Mouse (Mus musculus) hindbrain, embryonic 11.5 days (tissue): ENCODE measurements around the gene Pnmal2. TPM values are rescaled to one million over a fixed set of nuclear protein-coding genes. Genes with fewer than 3 reads are reported as not detected.

ENCODE experiments used
- ATAC-seq: fragments of 200-750 bp; cut with Nextera tagmentation; 2 replicates; pipeline ENCODE4 v1.8.0; 2017; ENCODE audit warnings: mild to moderate bottlenecking, moderate TSS enrichment, moderate library complexity; ENCODE audit not compliant: low FRiP score
- DNase-seq: peaks from one replicate; pipeline ENCODE4 v3.0.0-alpha.2; 2015; ENCODE audit warnings: low spot score
- H3K27ac ChIP-seq: fragments of 300-500 bp; sonication (generic); 2 replicates; pipeline ENCODE4 v1.5.1; 2014; ENCODE audit warnings: mild to moderate bottlenecking, low read depth, low read length
- H3K27me3 ChIP-seq: fragments of 300-500 bp; sonication (generic); 2 replicates; pipeline ENCODE4 v1.6.1; 2014; ENCODE audit warnings: mild to moderate bottlenecking, low read length, moderate library complexity, mixed read lengths; ENCODE audit not compliant: control insufficient read depth, insufficient read depth
- H3K36me3 ChIP-seq: fragments of 300-500 bp; sonication (generic); 2 replicates; pipeline ENCODE4 v1.6.1; 2014; ENCODE audit warnings: mild to moderate bottlenecking, low read length, moderate library complexity, mixed read lengths; ENCODE audit not compliant: control insufficient read depth, insufficient read depth
- H3K4me1 ChIP-seq: fragments of 300-500 bp; sonication (generic); replicated peaks from 2 replicates; pipeline ENCODE4 v1.6.1; 2014; ENCODE audit warnings: low read length, mixed read lengths; ENCODE audit not compliant: control insufficient read depth, insufficient read depth
- H3K4me2 ChIP-seq: fragments of 300-500 bp; sonication (generic); replicated peaks from 2 replicates; pipeline ENCODE4 v1.6.1; 2014; ENCODE audit warnings: mild to moderate bottlenecking, low read depth, low read length
- H3K4me3 ChIP-seq: fragments of 300-500 bp; sonication (generic); 2 replicates; pipeline ENCODE4 v1.5.1; 2014; ENCODE audit warnings: low read depth, low read length
- H3K9ac ChIP-seq: fragments of 300-500 bp; sonication (generic); 2 replicates; pipeline ENCODE4 v1.6.1; 2014; ENCODE audit warnings: low read depth, low read length
- H3K9me3 ChIP-seq: fragments of 300-500 bp; sonication (generic); 2 replicates; pipeline ENCODE4 v1.6.1; 2016; ENCODE audit warnings: low read length; ENCODE audit not compliant: control insufficient read depth
- WGBS: fragments of 180-500 bp; shearing (Covaris S2); extraction: QIAGEN DNeasy Blood & Tissue Kit; methylation state at CpG from one replicate; pipeline ENCODE4 v1.1.7; 2014; 5-methylcytosine and 5-hydroxymethylcytosine counted together
- polyA plus RNA-seq: library from polyadenylated mRNA; unstranded; fragments of >200 nt; fragmentation: Nextera tagmentation; extraction: Ambion mirVana; gene quantifications from 2 replicates; pipeline ENCODE4 v1.2.1, GENCODE M21; 2014

Pnmal2 gene
- polyA plus RNA-seq, 1 experiment from 2014 or later = 11.0 TPM

GRCm38 (mm10) chr7:16978173-16978572 lies 33.7 kb downstream of the Pnmal2 start:
- no peak overlapping the region for H3K27ac ChIP-seq
- no peaks in the 10 kb centered on the region for H3K9me3 ChIP-seq
- no peaks in the 10 kb centered on the region for H3K36me3 ChIP-seq
- H3K4me2 ChIP-seq = no peak overlapping the region
- no peak overlapping the region for H3K9ac ChIP-seq
- DNase-seq = no peak
- 0 out of 2 replicates have a peak, but pooled peaks cover 3% of the 10 kb centered on the region for H3K4me1 ChIP-seq
- H3K27me3 ChIP-seq = no peaks in the 10 kb centered on the region
- no peak overlapping the region for H3K4me3 ChIP-seq
- ATAC-seq = no peak
- WGBS = 72% methylated on average over 6 of the region's 6 CpGs

GRCm38 (mm10) chr7:16978593-16978992 lies 34.1 kb downstream of the Pnmal2 start:
- Histone ChIP-seq H3K4me2 (no peak overlapping the region), H3K4me1 (0 out of 2 replicates have a peak, but pooled peaks cover 3% of the 10 kb centered on the region), H3K36me3 (no peaks in the 10 kb centered on the region), H3K9me3 (no peaks in the 10 kb centered on the region), H3K27me3 (no peaks in the 10 kb centered on the region), H3K27ac (no peak overlapping the region), H3K9ac (no peak overlapping the region), H3K4me3 (no peak overlapping the region)
- ATAC-seq (no peak), DNase-seq (no peak)
- WGBS = 90% methylated on average over 3 of the region's 3 CpGs

DNA sequence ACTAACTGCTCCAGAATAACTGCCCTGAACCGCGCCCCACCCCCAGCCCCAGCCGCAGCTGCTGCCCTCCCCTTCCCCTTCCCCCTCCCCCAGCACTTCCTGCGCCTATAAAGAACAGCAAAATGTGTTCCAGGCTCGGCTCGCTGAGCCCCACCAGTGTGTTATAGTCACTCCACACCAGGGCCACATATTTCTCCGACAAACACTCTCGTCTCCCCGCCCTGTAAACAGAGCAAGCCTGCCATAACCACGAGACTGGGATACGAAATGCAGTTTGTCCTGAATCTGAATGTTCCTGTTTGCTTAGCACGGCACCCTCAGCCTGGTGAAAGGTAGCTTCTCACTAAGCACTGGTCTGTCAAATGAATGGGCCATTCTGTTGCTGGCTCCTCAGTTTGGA lies 35.9 kb downstream of the Pnmal2 start:
- Histone ChIP-seq H3K4me1 (0 out of 2 replicates have a peak, but pooled peaks cover 3% of the 10 kb centered on the region), H3K36me3 (no peaks in the 10 kb centered on the region), H3K27ac (peak overlapping the region; percentile 58; the same call in 1 of the 2 replicates), H3K9me3 (no peaks in the 10 kb centered on the region), H3K27me3 (no peaks in the 10 kb centered on the region), H3K4me3 (no peak overlapping the region), H3K4me2 (peak overlapping the region; percentile 30), H3K9ac (peak overlapping the region; percentile 47)
- peak; percentile 61 for DNase-seq
- 13% methylated on average over 12 of the region's 12 CpGs for WGBS
- ATAC-seq = peak; percentile 36

GRCm38 (mm10) chr7:16982859-16983568 lies 38.5 kb downstream of the Pnmal2 start, which contains the start of gene Gm42372:
Gm42372 (plus strand) TSS chr7:16983086.
- Histone ChIP-seq H3K27me3 (no peaks in the 10 kb centered on the region), H3K4me3 (peak within 1 kb of the TSS; percentile 24; the same call in 1 of the 2 replicates), H3K4me2 (peak within 1 kb of the TSS; percentile 37), H3K4me1 (0 out of 2 replicates have a peak, but pooled peaks cover 3% of the 10 kb centered on the region), H3K9ac (no peak within 1 kb of the TSS), H3K27ac (no peak within 1 kb of the TSS), H3K36me3 (no peaks in the 10 kb centered on the region), H3K9me3 (no peaks in the 10 kb centered on the region)
- WGBS = 20% methylated on average over 26 of the region's 26 CpGs
- DNase-seq (peak; percentile 90), ATAC-seq (peak; percentile 78)

- Histone ChIP-seq H3K27me3 (no peaks in the 10 kb centered on the region), H3K27ac (peak overlapping the region; percentile 67; the same call in 1 of the 2 replicates), H3K4me2 (no peak overlapping the region), H3K9ac (no peak overlapping the region), H3K36me3 (no peaks in the 10 kb centered on the region), H3K4me1 (peaks cover 8% of the 10 kb centered on the region; the same call in 1 of the 2 replicates), H3K9me3 (no peaks in the 10 kb centered on the region), H3K4me3 (no peak overlapping the region)
- 57% methylated on average over 7 of the region's 7 CpGs for WGBS
- 0 out of 2 replicates have a peak, but pooled peaks have one; percentile 10 for ATAC-seq
- DNase-seq = no peak
These were observed 43.2 kb downstream of the Pnmal2 start for GRCm38 (mm10) chr7:16987541-16988149.

DNA sequence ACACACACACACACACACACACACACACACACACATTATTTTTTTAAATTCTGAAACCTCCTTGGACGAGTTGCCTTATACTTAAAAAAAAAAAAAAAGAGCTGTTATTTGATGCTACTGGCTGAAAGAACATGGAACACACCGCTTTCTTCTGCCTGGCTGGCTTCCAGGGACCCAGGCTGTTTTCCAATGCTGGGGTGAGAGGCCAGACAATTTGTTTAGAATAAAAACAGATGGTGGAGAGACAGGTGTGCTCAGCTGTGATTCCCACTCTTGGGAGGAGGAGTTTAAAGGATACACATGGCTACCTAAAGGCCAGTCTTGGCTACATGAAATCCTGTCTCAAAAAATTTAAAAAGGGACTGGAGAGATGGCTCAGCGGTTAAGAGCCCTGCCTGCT lies 43.9 kb downstream of the Pnmal2 start:
- ATAC-seq (no peak), DNase-seq (no peak)
- Histone ChIP-seq H3K27ac (peak overlapping the region; percentile 67; the same call in 1 of the 2 replicates), H3K9ac (no peak overlapping the region), H3K4me1 (peaks cover 8% of the 10 kb centered on the region; the same call in 1 of the 2 replicates), H3K27me3 (no peaks in the 10 kb centered on the region), H3K9me3 (no peaks in the 10 kb centered on the region), H3K4me2 (no peak overlapping the region), H3K4me3 (no peak overlapping the region), H3K36me3 (no peaks in the 10 kb centered on the region)
- WGBS = 61% methylated on average over 3 of the region's 3 CpGs

GRCm38 (mm10) chr7:16990006-16990744 lies 45.7 kb downstream of the Pnmal2 start:
- Histone ChIP-seq H3K4me3 (no peak overlapping the region), H3K27ac (peak overlapping the region; percentile 30; the same call in 1 of the 2 replicates), H3K4me2 (no peak overlapping the region), H3K9me3 (no peaks in the 10 kb centered on the region), H3K27me3 (no peaks in the 10 kb centered on the region), H3K36me3 (no peaks in the 10 kb centered on the region), H3K9ac (peak overlapping the region; percentile 23; the same call in 1 of the 2 replicates), H3K4me1 (peaks cover 8% of the 10 kb centered on the region; the same call in 1 of the 2 replicates)
- no peak for ATAC-seq
- peak; percentile 36 for DNase-seq
- 40% methylated on average over 15 of the region's 15 CpGs for WGBS

DNA sequence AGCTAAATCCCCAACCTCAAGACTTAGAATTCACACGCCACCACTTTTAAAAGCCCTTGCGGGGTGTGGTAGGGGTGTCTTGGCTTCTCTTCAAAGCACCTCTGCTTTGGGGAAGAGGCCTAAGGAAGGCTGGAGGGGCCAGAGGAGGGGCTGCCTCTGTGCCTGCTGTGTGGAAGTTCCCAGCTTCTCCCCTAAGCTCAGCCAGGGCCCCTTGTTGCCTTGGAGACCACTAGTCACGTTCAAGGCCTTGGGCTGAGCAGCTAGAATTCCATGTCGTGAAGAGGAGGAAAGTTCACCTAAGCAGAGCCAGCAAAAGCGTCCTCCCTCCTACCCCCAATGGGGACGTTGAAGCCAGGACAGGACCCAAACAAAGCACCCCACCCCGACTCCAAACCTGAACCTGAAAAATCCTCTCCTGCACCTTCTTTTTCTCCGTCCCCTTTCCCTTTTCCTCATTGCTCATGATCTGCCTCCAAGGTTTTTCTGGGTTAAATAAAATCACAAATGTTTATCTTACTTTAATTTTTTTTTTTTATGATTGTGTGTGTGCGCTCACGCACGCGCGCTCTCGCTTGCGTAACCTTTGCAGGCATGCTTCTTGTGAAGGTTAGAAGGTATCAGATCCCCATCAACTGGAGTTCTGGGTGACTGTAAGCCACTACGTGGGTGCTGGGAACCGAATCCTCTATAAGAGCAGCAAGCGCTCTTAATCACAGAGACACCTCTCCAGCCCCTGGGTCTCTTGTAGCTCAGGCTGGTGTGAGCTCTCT lies 47.4 kb downstream of the Pnmal2 start:
- H3K27me3 ChIP-seq = no peaks in the 10 kb centered on the region
- no peak overlapping the region for H3K4me2 ChIP-seq
- peaks cover 8% of the 10 kb centered on the region; the same call in 1 of the 2 replicates for H3K4me1 ChIP-seq
- H3K9me3 ChIP-seq = no peaks in the 10 kb centered on the region
- DNase-seq (peak; percentile 83), ATAC-seq (peak; percentile 69)
- 63% methylated on average over 18 of the region's 18 CpGs for WGBS
- H3K9ac ChIP-seq = 0 out of 2 replicates have a peak overlapping the region, but pooled peaks have one; percentile 23
- no peak overlapping the region for H3K4me3 ChIP-seq
- no peaks in the 10 kb centered on the region for H3K36me3 ChIP-seq
- peak overlapping the region; percentile 56; the same call in 1 of the 2 replicates for H3K27ac ChIP-seq
